Mouse (Mus musculus) adrenal gland, adult 2 months (tissue): ENCODE measurements around the gene Fbxo40. TPM values are rescaled to one million over a fixed set of nuclear protein-coding genes. Genes with fewer than 3 reads are reported as not detected.

ENCODE experiments used
- DNase-seq: peaks from one replicate; pipeline ENCODE4 v3.0.0; 2021
- long read RNA-seq: library from polyadenylated mRNA; stranded (forward); transcript quantifications from one replicate; pipeline ENCODE4 v2.0.0, GENCODE M21; 2021
- polyA plus RNA-seq: library from polyadenylated mRNA; depleted of rRNA; stranded (reverse); fragments of >200 nt; gene quantifications from 2 replicates; pipeline ENCODE4 v1.2.3, GENCODE M21; 2012; rRNA removed
- total RNA-seq, 2 experiments: library from RNA; stranded (reverse); gene quantifications; 2 replicates each; pipeline ENCODE4 v1.2.3; 2021

Fbxo40 gene
- under 1 TPM; 0.28 to 0.29 TPM for total RNA-seq
- polyA plus RNA-seq, result 0.04 and 0.12 TPM in 2 replicates
- long read RNA-seq, partial matches to known transcripts, result 0 of 2 reads
- long read RNA-seq, other reads (novel, unspliced or antisense), result 1 of 2 reads

GRCm38 (mm10) chr16:36989999-36990625 is at the start of gene Fbxo40:
TSS of gene Fbxo40 (minus strand) at chr16:36990467.
- DNase-seq, result no peak

- DNase-seq, result no peak
Observed at GRCm38 (mm10) chr16:37034751-37035150, 44.5 kb upstream of the Fbxo40 start.

- no peak for DNase-seq
Observed at GRCm38 (mm10) chr16:37031996-37032395, 41.7 kb upstream of the Fbxo40 start.

GRCm38 (mm10) chr16:37027581-37027980 is 37.3 kb upstream of the Fbxo40 start:
- DNase-seq, result no peak

- DNase-seq, result no peak
Observed at GRCm38 (mm10) chr16:37012336-37012735, 22.1 kb upstream of the Fbxo40 start.

GRCm38 (mm10) chr16:37011922-37012289 is 21.6 kb upstream of the Fbxo40 start:
- DNase-seq, result no peak

GRCm38 (mm10) chr16:37011061-37011921 is 21.0 kb upstream of the Fbxo40 start, which contains the start of gene Polq:
TSS of gene Polq (plus strand) at chr16:37011786.
- DNase-seq, result peak; percentile 95

GRCm38 (mm10) chr16:37010370-37010769 is 20.1 kb upstream of the Fbxo40 start:
- peak; percentile 33 for DNase-seq

GRCm38 (mm10) chr16:37009262-37009661 is 19.0 kb upstream of the Fbxo40 start:
- no peak for DNase-seq

GRCm38 (mm10) chr16:36999366-36999972 is 9.2 kb upstream of the Fbxo40 start:
- no peak for DNase-seq

- DNase-seq, result peak; percentile 16
Observed at GRCm38 (mm10) chr16:36997650-36998049, 7.4 kb upstream of the Fbxo40 start.

- DNase-seq, result no peak
Observed at GRCm38 (mm10) chr16:36989493-36989892, 774 bp downstream of the Fbxo40 start.

GRCm38 (mm10) chr16:36988066-36988465 is 2.2 kb downstream of the Fbxo40 start:
- no peak for DNase-seq

GRCm38 (mm10) chr16:36987399-36987798 is 2.9 kb downstream of the Fbxo40 start:
- no peak for DNase-seq

GRCm38 (mm10) chr16:36985636-36986042 is 4.6 kb downstream of the Fbxo40 start:
- no peak for DNase-seq

- DNase-seq, result no peak
Observed at GRCm38 (mm10) chr16:36983796-36984195, 6.5 kb downstream of the Fbxo40 start.

GRCm38 (mm10) chr16:36979127-36979526 is 11.1 kb downstream of the Fbxo40 start:
- no peak for DNase-seq

- DNase-seq, result no peak
Observed at GRCm38 (mm10) chr16:36963415-36963814, 26.9 kb downstream of the Fbxo40 start.

- no peak for DNase-seq
Observed at GRCm38 (mm10) chr16:36955106-36955505, 35.2 kb downstream of the Fbxo40 start.

GRCm38 (mm10) chr16:36951029-36951428 is 39.2 kb downstream of the Fbxo40 start:
- no peak for DNase-seq

- DNase-seq, result no peak
Observed at GRCm38 (mm10) chr16:36949614-36950336, 40.5 kb downstream of the Fbxo40 start.

- no peak for DNase-seq
Observed at GRCm38 (mm10) chr16:36947646-36948197, 42.5 kb downstream of the Fbxo40 start.
